Mouse (Mus musculus): Measurements from ENCODE around the gene Cidec. TPM values are rescaled to one million over a fixed set of nuclear protein-coding genes. Genes with fewer than 3 reads are reported as not detected.

Gene Cidec
- polyA plus RNA-seq, 1 experiment from 2014 or later, result not detected

GRCm38 (mm10) chr6:113430846-113431245 is 4.7 kb downstream of the Cidec start:
- no peaks in the 10 kb centered on the region for H3K36me3 ChIP-seq
- no peak overlapping the region for H3K27ac ChIP-seq
- 0 out of 2 replicates have a peak, but pooled peaks cover 2% of the 10 kb centered on the region for H3K4me1 ChIP-seq (replicated peaks)
- ATAC-seq (replicated peaks; ENCODE audit: insufficient number of reproducible peaks, insufficient read depth, low FRiP score, low read depth), result no peak
- no peaks in the 10 kb centered on the region for H3K27me3 ChIP-seq
- WGBS, result 59% methylated on average over 3 of the region's 3 CpGs
- no peak overlapping the region for H3K4me3 ChIP-seq
- no peak overlapping the region for H3K9ac ChIP-seq
- no peak overlapping the region for H3K4me2 ChIP-seq
- no peaks in the 10 kb centered on the region for H3K9me3 ChIP-seq (replicated peaks)

GRCm38 (mm10) chr6:113429965-113430364 is 5.6 kb downstream of the Cidec start:
- Histone ChIP-seq H3K9ac (no peak overlapping the region), H3K4me1 (replicated peaks) (0 out of 2 replicates have a peak, but pooled peaks cover 2% of the 10 kb centered on the region), H3K27ac (no peak overlapping the region), H3K36me3 (no peaks in the 10 kb centered on the region), H3K4me3 (no peak overlapping the region), H3K27me3 (no peaks in the 10 kb centered on the region), H3K9me3 (replicated peaks) (no peaks in the 10 kb centered on the region), H3K4me2 (no peak overlapping the region)
- ATAC-seq (replicated peaks; ENCODE audit: insufficient number of reproducible peaks, insufficient read depth, low FRiP score, low read depth), result no peak
- 67% methylated on average over 3 of the region's 3 CpGs for WGBS

DNA sequence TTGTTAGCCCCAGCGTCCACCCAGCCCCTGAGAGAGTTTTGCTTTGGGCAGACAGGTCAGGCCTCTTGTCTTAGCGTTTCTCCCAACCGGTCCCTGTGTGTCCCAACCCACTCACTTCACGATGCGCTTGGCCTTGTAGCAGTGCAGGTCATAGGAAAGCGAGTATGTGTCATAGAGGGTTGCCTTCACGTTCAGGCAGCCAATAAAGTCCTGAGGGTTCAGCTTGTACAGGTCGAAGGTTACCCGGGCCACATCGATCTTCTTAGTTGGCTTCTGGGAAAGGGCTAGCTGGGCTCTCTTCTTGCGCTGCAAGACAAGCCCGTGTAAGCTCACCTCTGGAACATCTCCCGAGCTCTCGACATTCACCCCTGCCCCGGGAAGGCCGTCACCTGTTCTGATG is 7.6 kb downstream of the Cidec start:
- H3K27me3 ChIP-seq, result no peaks in the 10 kb centered on the region
- H3K4me2 ChIP-seq, result no peak overlapping the region
- H3K27ac ChIP-seq, result no peak overlapping the region
- 0 out of 2 replicates have a peak, but pooled peaks cover 2% of the 10 kb centered on the region for H3K4me1 ChIP-seq (replicated peaks)
- WGBS, result 88% methylated on average over 16 of the region's 16 CpGs
- H3K9ac ChIP-seq, result no peak overlapping the region
- no peak overlapping the region for H3K4me3 ChIP-seq
- H3K9me3 ChIP-seq (replicated peaks), result no peaks in the 10 kb centered on the region
- ATAC-seq (replicated peaks; ENCODE audit: insufficient number of reproducible peaks, insufficient read depth, low FRiP score, low read depth), result no peak
- H3K36me3 ChIP-seq, result no peaks in the 10 kb centered on the region

DNA sequence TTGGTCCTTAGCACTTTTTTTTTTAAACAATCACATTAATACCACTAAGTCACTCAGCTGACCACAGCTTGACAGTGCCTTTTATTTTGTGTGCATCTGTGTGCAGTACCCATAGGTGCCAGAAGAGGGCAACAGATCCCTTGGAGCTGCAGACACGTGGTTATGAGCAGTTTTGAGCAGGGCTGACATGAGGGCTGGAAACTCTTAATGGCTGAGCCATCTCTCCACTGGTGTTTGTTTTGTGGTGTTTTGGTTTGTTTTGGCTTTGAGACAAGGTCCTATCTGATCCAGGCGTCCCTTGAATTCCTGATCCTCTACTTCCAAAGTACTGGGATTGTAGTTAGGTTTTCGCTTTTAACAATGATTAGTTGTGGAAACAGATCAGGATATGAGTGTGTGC is 8.2 kb downstream of the Cidec start:
- 56% methylated on average over 3 of the region's 3 CpGs for WGBS
- H3K9me3 ChIP-seq (replicated peaks), result no peaks in the 10 kb centered on the region
- ATAC-seq (replicated peaks; ENCODE audit: insufficient number of reproducible peaks, insufficient read depth, low FRiP score, low read depth), result no peak

GRCm38 (mm10) chr6:113426696-113427095 is 8.9 kb downstream of the Cidec start:
- H3K9ac ChIP-seq, result no peak overlapping the region
- H3K27ac ChIP-seq, result no peak overlapping the region
- H3K4me3 ChIP-seq, result no peak overlapping the region
- no peaks in the 10 kb centered on the region for H3K4me1 ChIP-seq (replicated peaks)
- H3K27me3 ChIP-seq, result no peaks in the 10 kb centered on the region
- H3K9me3 ChIP-seq (replicated peaks), result no peaks in the 10 kb centered on the region
- H3K4me2 ChIP-seq, result no peak overlapping the region
- ATAC-seq (replicated peaks; ENCODE audit: insufficient number of reproducible peaks, insufficient read depth, low FRiP score, low read depth), result no peak
- WGBS, result 84% methylated on average over 4 of the region's 4 CpGs
- H3K36me3 ChIP-seq, result no peaks in the 10 kb centered on the region

More for the DNA sequence above, 8.2 kb downstream of the Cidec start:
- H3K36me3 ChIP-seq, result no peaks in the 10 kb centered on the region
- no peak overlapping the region for H3K9ac ChIP-seq
- no peak overlapping the region for H3K4me3 ChIP-seq
- H3K4me2 ChIP-seq, result no peak overlapping the region
- no peak overlapping the region for H3K27ac ChIP-seq
- no peaks in the 10 kb centered on the region for H3K27me3 ChIP-seq
- 0 out of 2 replicates have a peak, but pooled peaks cover 2% of the 10 kb centered on the region for H3K4me1 ChIP-seq (replicated peaks)

DNA sequence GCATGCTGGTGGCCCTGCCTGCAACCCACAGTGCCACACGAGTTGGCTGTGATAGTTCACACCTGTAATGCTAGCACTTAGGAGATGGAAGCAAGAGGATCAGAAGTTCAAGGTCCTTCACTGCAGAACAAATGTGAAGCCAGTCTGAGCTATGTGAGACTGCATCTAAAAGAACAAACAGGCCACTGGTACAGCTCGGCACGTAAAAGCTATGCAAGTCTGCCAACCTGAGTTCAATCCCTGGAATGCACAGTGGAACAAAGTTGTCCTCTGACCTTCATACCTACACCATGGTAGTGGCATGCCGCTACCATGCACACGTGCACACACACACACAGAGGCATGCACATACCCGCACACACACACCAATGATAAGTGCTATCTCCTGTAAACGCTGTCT is 11.4 kb downstream of the Cidec start:
- Histone ChIP-seq H3K27ac (no peak overlapping the region), H3K4me1 (replicated peaks) (peaks cover 4% of the 10 kb centered on the region), H3K4me2 (no peak overlapping the region), H3K9me3 (replicated peaks) (no peaks in the 10 kb centered on the region), H3K27me3 (no peaks in the 10 kb centered on the region), H3K4me3 (no peak overlapping the region), H3K36me3 (no peaks in the 10 kb centered on the region), H3K9ac (no peak overlapping the region)
- ATAC-seq (replicated peaks; ENCODE audit: insufficient number of reproducible peaks, insufficient read depth, low FRiP score, low read depth), result no peak
- WGBS, result 81% methylated on average over 7 of the region's 7 CpGs

DNA sequence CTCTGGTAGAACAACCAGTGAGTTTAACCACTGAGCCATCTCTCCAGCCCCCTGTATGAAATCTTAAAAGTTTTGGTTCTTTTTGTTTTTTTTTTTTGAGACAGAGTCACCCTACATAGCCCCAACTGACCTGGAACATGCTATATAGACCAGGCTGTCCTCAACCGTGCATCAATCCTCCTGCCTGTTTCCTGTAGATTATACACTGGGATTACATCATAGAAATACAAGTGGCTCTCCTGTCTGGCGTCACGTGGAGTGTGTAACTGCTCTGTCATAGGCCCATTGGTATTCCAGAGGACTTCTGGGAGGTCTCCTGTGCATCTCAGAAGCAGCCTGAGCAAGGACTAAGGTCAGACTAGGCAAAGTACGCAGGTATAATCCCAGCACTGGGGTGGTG is 12.6 kb downstream of the Cidec start:
- H3K9ac ChIP-seq, result no peak overlapping the region
- H3K36me3 ChIP-seq, result no peaks in the 10 kb centered on the region
- WGBS, result 60% methylated on average over 4 of the region's 4 CpGs
- H3K4me1 ChIP-seq (replicated peaks), result peaks cover 11% of the 10 kb centered on the region
- no peak overlapping the region for H3K4me2 ChIP-seq
- H3K27ac ChIP-seq, result no peak overlapping the region
- ATAC-seq (replicated peaks; ENCODE audit: insufficient number of reproducible peaks, insufficient read depth, low FRiP score, low read depth), result no peak
- H3K4me3 ChIP-seq, result no peak overlapping the region
- H3K27me3 ChIP-seq, result no peaks in the 10 kb centered on the region
- no peaks in the 10 kb centered on the region for H3K9me3 ChIP-seq (replicated peaks)

GRCm38 (mm10) chr6:113419199-113419587 is 16.4 kb downstream of the Cidec start, which contains the start of gene Rpusd3:
Rpusd3 (minus strand) TSS chr6:113419340.
- WGBS, result under 1% methylated on average over 25 of the region's 25 CpGs
- Histone ChIP-seq H3K36me3 (no peaks in the 10 kb centered on the region; the same call in 1 of the 2 replicates), H3K4me3 (peak within 1 kb of the TSS; percentile 66), H3K9me3 (replicated peaks) (no peaks in the 10 kb centered on the region), H3K27ac (no peak within 1 kb of the TSS), H3K27me3 (no peaks in the 10 kb centered on the region), H3K9ac (peak within 1 kb of the TSS; percentile 69), H3K4me2 (peak within 1 kb of the TSS; percentile 86), H3K4me1 (replicated peaks) (peaks cover 15% of the 10 kb centered on the region)
- ATAC-seq (replicated peaks; ENCODE audit: insufficient number of reproducible peaks, insufficient read depth, low FRiP score, low read depth), result peak; percentile 96

GRCm38 (mm10) chr6:113418441-113419198 is 16.9 kb downstream of the Cidec start:
- ATAC-seq (replicated peaks; ENCODE audit: insufficient number of reproducible peaks, insufficient read depth, low FRiP score, low read depth), result peak; percentile 49
- peak overlapping the region; percentile 69 for H3K9ac ChIP-seq
- H3K4me3 ChIP-seq, result peak overlapping the region; percentile 66
- peaks cover 15% of the 10 kb centered on the region for H3K4me1 ChIP-seq (replicated peaks)
- H3K27me3 ChIP-seq, result no peaks in the 10 kb centered on the region
- H3K27ac ChIP-seq, result no peak overlapping the region
- no peaks in the 10 kb centered on the region for H3K9me3 ChIP-seq (replicated peaks)
- H3K4me2 ChIP-seq, result peak overlapping the region; percentile 86
- H3K36me3 ChIP-seq, result no peaks in the 10 kb centered on the region; the same call in 1 of the 2 replicates
- WGBS, result 13% methylated on average over 16 of the region's 16 CpGs

DNA sequence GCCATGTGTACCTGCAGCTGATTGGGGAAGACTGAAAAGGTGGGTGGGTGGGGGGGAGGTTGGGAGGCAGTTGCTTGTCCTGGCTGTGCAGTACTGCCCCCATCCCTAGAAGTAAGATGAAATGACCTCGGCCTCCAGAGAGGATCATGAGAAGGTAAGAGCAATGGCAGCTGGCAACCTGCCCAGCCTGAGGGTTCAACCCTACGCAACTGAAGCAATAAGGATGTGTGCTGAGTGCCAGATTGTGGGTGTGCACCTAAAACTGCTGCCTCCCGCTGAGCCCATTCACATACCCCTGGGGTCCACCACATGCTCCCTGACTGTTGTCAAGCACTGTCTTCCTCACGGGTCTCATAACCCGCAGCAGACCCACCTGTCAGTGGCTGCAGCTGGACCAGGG is 19.1 kb downstream of the Cidec start:
- no peaks in the 10 kb centered on the region for H3K9me3 ChIP-seq (replicated peaks)
- 67% methylated on average over 5 of the region's 5 CpGs for WGBS
- H3K27ac ChIP-seq, result no peak overlapping the region
- peaks cover 15% of the 10 kb centered on the region for H3K4me1 ChIP-seq (replicated peaks)
- H3K36me3 ChIP-seq, result no peaks in the 10 kb centered on the region; the same call in 1 of the 2 replicates
- H3K9ac ChIP-seq, result no peak overlapping the region
- H3K4me2 ChIP-seq, result no peak overlapping the region
- H3K27me3 ChIP-seq, result no peaks in the 10 kb centered on the region
- H3K4me3 ChIP-seq, result no peak overlapping the region
- ATAC-seq (replicated peaks; ENCODE audit: insufficient number of reproducible peaks, insufficient read depth, low FRiP score, low read depth), result no peak

GRCm38 (mm10) chr6:113410001-113410400 is 25.6 kb downstream of the Cidec start:
- ATAC-seq (replicated peaks; ENCODE audit: insufficient number of reproducible peaks, insufficient read depth, low FRiP score, low read depth), result no peak
- H3K4me3 ChIP-seq, result no peak overlapping the region
- H3K27ac ChIP-seq, result no peak overlapping the region
- no peaks in the 10 kb centered on the region for H3K9me3 ChIP-seq (replicated peaks)
- H3K27me3 ChIP-seq, result no peaks in the 10 kb centered on the region
- no peak overlapping the region for H3K9ac ChIP-seq
- no peaks in the 10 kb centered on the region for H3K36me3 ChIP-seq
- H3K4me2 ChIP-seq, result no peak overlapping the region
- WGBS, result 77% methylated on average over 1 of the region's 1 CpGs
- no peaks in the 10 kb centered on the region for H3K4me1 ChIP-seq (replicated peaks)

DNA sequence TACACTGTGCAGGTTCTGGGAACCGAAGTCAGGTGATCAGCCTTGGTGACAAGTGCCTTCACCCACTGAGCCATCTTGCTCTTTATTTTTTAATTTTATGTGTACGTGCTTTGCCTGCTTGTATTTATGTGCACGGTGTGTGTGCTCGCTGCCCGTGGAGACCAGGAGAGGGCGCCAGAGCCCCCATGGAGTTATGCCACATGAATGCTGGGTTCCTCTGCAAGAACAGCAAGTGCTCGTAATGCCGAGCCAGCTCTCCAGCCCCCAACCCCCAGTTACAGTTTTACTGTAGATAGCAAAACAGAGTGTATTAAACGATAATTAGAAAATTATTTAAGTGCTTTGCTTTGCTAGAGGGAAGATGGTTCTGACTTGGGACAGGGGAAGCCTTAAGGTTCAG is 28.9 kb downstream of the Cidec start:
- H3K4me3 ChIP-seq, result no peak overlapping the region
- H3K9ac ChIP-seq, result no peak overlapping the region
- no peak overlapping the region for H3K27ac ChIP-seq
- H3K4me1 ChIP-seq (replicated peaks), result no peaks in the 10 kb centered on the region
- ATAC-seq (replicated peaks; ENCODE audit: insufficient number of reproducible peaks, insufficient read depth, low FRiP score, low read depth), result no peak
- no peaks in the 10 kb centered on the region for H3K36me3 ChIP-seq
- no peaks in the 10 kb centered on the region for H3K9me3 ChIP-seq (replicated peaks)
- H3K27me3 ChIP-seq, result no peaks in the 10 kb centered on the region
- WGBS, result 76% methylated on average over 9 of the region's 9 CpGs
- no peak overlapping the region for H3K4me2 ChIP-seq
